Mouse (Mus musculus): ENCODE results near the gene Tbc1d4.
A peak's percentile ranks its signal among the peaks of the same experiment; 100 is the strongest.

Gene Tbc1d4

GRCm38 (mm10) chr14:101608519-101609368 lies at the start of gene Tbc1d4:
TSS of gene Tbc1d4 (minus strand) at chr14:101609191.
- DNase-seq (ENCODE audit: low spot score in 2 of 2): peak; percentile 71 to 88

- DNase-seq (ENCODE audit: low spot score in 2 of 2): no peak
Observed at GRCm38 (mm10) chr14:101656307-101656706, 47.3 kb upstream of the Tbc1d4 start.

- no peak for DNase-seq (ENCODE audit: low spot score in 2 of 2)
Observed at GRCm38 (mm10) chr14:101654526-101654909, 45.5 kb upstream of the Tbc1d4 start.

- peak; percentile 90 to 96 for DNase-seq (ENCODE audit: low spot score in 2 of 2)
Observed at GRCm38 (mm10) chr14:101653581-101654525, 44.9 kb upstream of the Tbc1d4 start, which contains the start of gene Uchl3. TSS of gene Uchl3 (plus strand) at chr14:101653967.

- DNase-seq (ENCODE audit: low spot score in 2 of 2): no peak
Observed at GRCm38 (mm10) chr14:101652571-101652970, 43.6 kb upstream of the Tbc1d4 start.

GRCm38 (mm10) chr14:101650551-101650950 lies 41.6 kb upstream of the Tbc1d4 start:
- DNase-seq (ENCODE audit: low spot score in 2 of 2): no peak

GRCm38 (mm10) chr14:101644948-101645347 lies 36.0 kb upstream of the Tbc1d4 start:
- DNase-seq (ENCODE audit: low spot score in 2 of 2): no peak

- DNase-seq (ENCODE audit: low spot score in 2 of 2): peak; percentile 85 to 90
Observed at GRCm38 (mm10) chr14:101640153-101640843, 31.3 kb upstream of the Tbc1d4 start, which contains the start of gene Commd6. TSS of gene Commd6 (minus strand) at chr14:101640686.

- no peak for DNase-seq (ENCODE audit: low spot score in 2 of 2)
Observed at GRCm38 (mm10) chr14:101637381-101637780, 28.4 kb upstream of the Tbc1d4 start.

GRCm38 (mm10) chr14:101635765-101636164 lies 26.8 kb upstream of the Tbc1d4 start:
- no peak for DNase-seq (ENCODE audit: low spot score in 2 of 2)

GRCm38 (mm10) chr14:101630548-101630947 lies 21.6 kb upstream of the Tbc1d4 start:
- no peak for DNase-seq (ENCODE audit: low spot score in 2 of 2)

- no peak for DNase-seq (ENCODE audit: low spot score in 2 of 2)
Observed at GRCm38 (mm10) chr14:101617680-101618079, 8.7 kb upstream of the Tbc1d4 start.

- DNase-seq (ENCODE audit: low spot score in 2 of 2): no peak
Observed at GRCm38 (mm10) chr14:101616178-101616577, 7.2 kb upstream of the Tbc1d4 start.

GRCm38 (mm10) chr14:101613206-101613605 lies 4.2 kb upstream of the Tbc1d4 start:
- DNase-seq (ENCODE audit: low spot score in 2 of 2): no peak

GRCm38 (mm10) chr14:101610701-101611100 lies 1.7 kb upstream of the Tbc1d4 start:
- no peak for DNase-seq (ENCODE audit: low spot score in 2 of 2)

GRCm38 (mm10) chr14:101607631-101608518 lies 1.1 kb downstream of the Tbc1d4 start:
- DNase-seq (ENCODE audit: low spot score in 2 of 2): peak in 1 of 2 experiments; percentile 41

- no peak for DNase-seq (ENCODE audit: low spot score in 2 of 2)
Observed at GRCm38 (mm10) chr14:101605843-101606242, 3.1 kb downstream of the Tbc1d4 start.

GRCm38 (mm10) chr14:101602851-101603250 lies 6.1 kb downstream of the Tbc1d4 start:
- no peak for DNase-seq (ENCODE audit: low spot score in 2 of 2)

GRCm38 (mm10) chr14:101597096-101597715 lies 11.8 kb downstream of the Tbc1d4 start:
- no peak for DNase-seq (ENCODE audit: low spot score in 2 of 2)

GRCm38 (mm10) chr14:101596691-101597090 lies 12.3 kb downstream of the Tbc1d4 start:
- no peak for DNase-seq (ENCODE audit: low spot score in 2 of 2)
